Mouse (Mus musculus) stomach, embryonic 16.5 days (tissue): ENCODE measurements around the gene Pde1a. TPM values are rescaled to one million over a fixed set of nuclear protein-coding genes. Genes with fewer than 3 reads are reported as not detected.

Experiments
- ATAC-seq: fragments of 200-750 bp; cut with Nextera tagmentation; 2 replicates; pipeline ENCODE4 v1.8.0; 2017; ENCODE audit warnings: moderate number of reproducible peaks, moderate TSS enrichment; ENCODE audit not compliant: insufficient read depth, low FRiP score
- H3K27ac ChIP-seq: fragments of 300-500 bp; sonication (generic); 2 replicates; pipeline ENCODE4 v1.5.1; 2014; ENCODE audit warnings: low read length
- H3K27me3 ChIP-seq: fragments of 300-500 bp; sonication (generic); 2 replicates; pipeline ENCODE4 v1.6.1; 2014; ENCODE audit warnings: low read length, control low read depth, mixed read lengths; ENCODE audit not compliant: control insufficient read depth, insufficient read depth
- H3K36me3 ChIP-seq: fragments of 300-500 bp; sonication (generic); 2 replicates; pipeline ENCODE4 v1.6.1; 2014; ENCODE audit warnings: low read length; ENCODE audit not compliant: control insufficient read depth, insufficient read depth
- H3K4me1 ChIP-seq: fragments of 300-500 bp; sonication (generic); 2 replicates; pipeline ENCODE4 v1.6.1; 2014; ENCODE audit warnings: low read length, control low read depth, mixed read lengths; ENCODE audit not compliant: control insufficient read depth, insufficient read depth
- H3K4me2 ChIP-seq: fragments of 300-500 bp; sonication (generic); 2 replicates; pipeline ENCODE4 v1.6.1; 2014; ENCODE audit warnings: low read depth, low read length, mixed read lengths
- H3K4me3 ChIP-seq: fragments of 300-500 bp; sonication (generic); replicated peaks from 2 replicates; pipeline ENCODE4 v1.5.1; 2014; ENCODE audit warnings: mild to moderate bottlenecking, low read length
- H3K9ac ChIP-seq: fragments of 300-500 bp; sonication (generic); 2 replicates; pipeline ENCODE4 v1.6.1; 2014; ENCODE audit warnings: low read length
- H3K9me3 ChIP-seq: fragments of 300-500 bp; sonication (generic); replicated peaks from 2 replicates; pipeline ENCODE4 v1.6.1; 2016; ENCODE audit warnings: low read length, control low read depth; ENCODE audit not compliant: control insufficient read depth
- WGBS: fragments of 180-500 bp; shearing (Covaris S2); extraction: QIAGEN DNeasy Blood & Tissue Kit; methylation state at CpG from one replicate; pipeline ENCODE4 v1.1.7; 2014; 5-methylcytosine and 5-hydroxymethylcytosine counted together
- polyA plus RNA-seq: library from polyadenylated mRNA; unstranded; fragments of >200 nt; fragmentation: Nextera tagmentation; extraction: Ambion mirVana; gene quantifications from 2 replicates; pipeline ENCODE4 v1.2.1, GENCODE M21; 2015

Gene Pde1a
- polyA plus RNA-seq, 1 experiment from 2014 or later, result 37.7 TPM

- Histone ChIP-seq H3K4me3 (no peak overlapping the region), H3K27me3 (no peaks in the 10 kb centered on the region), H3K4me2 (no peak overlapping the region), H3K4me1 (no peaks in the 10 kb centered on the region), H3K9ac (no peak overlapping the region), H3K9me3 (no peaks in the 10 kb centered on the region), H3K36me3 (no peaks in the 10 kb centered on the region), H3K27ac (no peak overlapping the region)
- WGBS, result 48% methylated on average over 3 of the region's 3 CpGs
- ATAC-seq, result no peak
Observed at GRCm38 (mm10) chr2:80069745-80070144, 59.5 kb downstream of the Pde1a start.

DNA sequence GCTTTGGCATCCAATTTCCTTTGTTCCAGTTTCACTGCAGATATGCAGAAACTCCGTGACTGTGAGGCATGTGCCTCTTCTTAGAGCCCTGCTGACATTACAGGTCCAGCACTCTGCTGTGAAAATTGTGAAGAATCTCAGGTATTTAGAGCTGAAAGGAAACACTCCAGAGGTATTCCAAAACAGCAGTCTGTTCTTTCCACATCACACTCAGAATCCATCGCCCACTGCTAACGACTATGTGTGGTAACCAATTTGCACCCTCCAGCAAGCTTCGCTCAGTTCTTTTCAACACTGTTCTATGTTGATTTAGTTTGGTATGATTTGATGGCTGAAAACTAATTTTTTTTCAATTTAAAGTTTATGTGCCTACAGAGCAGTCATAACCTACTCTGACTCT lies 62.8 kb downstream of the Pde1a start:
- H3K4me1 ChIP-seq, result no peaks in the 10 kb centered on the region
- H3K4me3 ChIP-seq, result no peak overlapping the region
- 71% methylated on average over 4 of the region's 4 CpGs for WGBS
- H3K36me3 ChIP-seq, result no peaks in the 10 kb centered on the region
- no peak overlapping the region for H3K4me2 ChIP-seq
- H3K9ac ChIP-seq, result no peak overlapping the region
- no peaks in the 10 kb centered on the region for H3K9me3 ChIP-seq
- no peak overlapping the region for H3K27ac ChIP-seq
- no peak for ATAC-seq
- H3K27me3 ChIP-seq, result no peaks in the 10 kb centered on the region

DNA sequence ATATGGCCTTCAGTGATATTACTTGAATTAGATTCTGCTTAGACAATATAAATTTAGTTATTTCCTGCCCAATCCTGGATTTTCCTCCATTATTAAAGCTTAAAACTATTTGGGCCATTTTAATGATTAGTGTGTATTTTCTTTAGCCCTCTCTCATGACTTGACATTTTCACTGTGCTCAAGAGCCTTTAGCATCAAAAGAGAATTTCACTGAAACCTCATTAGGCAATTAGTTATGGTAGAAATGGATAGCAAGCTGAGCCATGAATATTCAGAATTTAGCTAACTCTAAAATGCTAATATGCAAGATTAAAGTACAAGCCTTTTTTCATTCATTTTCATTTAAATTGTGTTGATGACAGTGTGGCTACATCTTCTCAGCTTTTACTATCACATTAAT lies 73.2 kb downstream of the Pde1a start:
- Histone ChIP-seq H3K4me3 (no peak overlapping the region), H3K9me3 (no peaks in the 10 kb centered on the region), H3K4me2 (no peak overlapping the region), H3K27me3 (no peaks in the 10 kb centered on the region), H3K27ac (no peak overlapping the region), H3K4me1 (no peaks in the 10 kb centered on the region), H3K36me3 (no peaks in the 10 kb centered on the region), H3K9ac (no peak overlapping the region)
- ATAC-seq, result no peak

DNA sequence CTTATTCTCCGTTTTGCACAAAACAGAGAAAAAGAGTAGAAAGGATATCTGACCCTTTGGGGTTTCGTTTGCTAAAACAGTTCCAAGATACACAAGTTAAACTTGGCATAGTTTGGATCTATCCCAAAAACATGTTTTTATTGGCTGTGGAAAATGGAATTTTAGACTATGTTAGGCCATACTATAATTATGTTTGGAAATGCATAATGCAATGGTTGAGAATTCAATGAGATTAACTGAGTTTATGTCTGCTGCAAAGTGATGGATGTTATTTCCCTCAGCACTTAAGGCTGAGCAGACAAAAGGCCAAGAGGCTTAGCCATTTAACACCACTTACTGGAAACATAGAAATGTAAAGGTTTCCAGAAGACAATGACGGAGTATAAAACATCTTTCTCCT lies 75.2 kb downstream of the Pde1a start:
- 38% methylated on average over 3 of the region's 3 CpGs for WGBS
- ATAC-seq, result peak; percentile 80

GRCm38 (mm10) chr2:80046751-80047513 lies 82.3 kb downstream of the Pde1a start:
- H3K36me3 ChIP-seq, result no peaks in the 10 kb centered on the region
- H3K9ac ChIP-seq, result no peak overlapping the region
- H3K27ac ChIP-seq, result no peak overlapping the region
- no peaks in the 10 kb centered on the region for H3K4me1 ChIP-seq
- H3K27me3 ChIP-seq, result no peaks in the 10 kb centered on the region
- H3K4me3 ChIP-seq, result no peak overlapping the region
- WGBS, result 77% methylated on average over 4 of the region's 4 CpGs
- no peak overlapping the region for H3K4me2 ChIP-seq
- no peaks in the 10 kb centered on the region for H3K9me3 ChIP-seq
- no peak for ATAC-seq

More for the DNA sequence above, 75.2 kb downstream of the Pde1a start:
- H3K4me2 ChIP-seq, result no peak overlapping the region
- H3K27ac ChIP-seq, result no peak overlapping the region
- H3K36me3 ChIP-seq, result no peaks in the 10 kb centered on the region
- no peaks in the 10 kb centered on the region for H3K4me1 ChIP-seq
- H3K9me3 ChIP-seq, result no peaks in the 10 kb centered on the region
- no peak overlapping the region for H3K4me3 ChIP-seq
- H3K9ac ChIP-seq, result no peak overlapping the region
- H3K27me3 ChIP-seq, result no peaks in the 10 kb centered on the region

- peak overlapping the region; percentile 68 for H3K9ac ChIP-seq
- no peaks in the 10 kb centered on the region for H3K9me3 ChIP-seq
- H3K27me3 ChIP-seq, result no peaks in the 10 kb centered on the region
- no peaks in the 10 kb centered on the region for H3K36me3 ChIP-seq
- peak; percentile 92 for ATAC-seq
- peak overlapping the region; percentile 52 for H3K4me2 ChIP-seq
- 24% methylated on average over 10 of the region's 10 CpGs for WGBS
- no peaks in the 10 kb centered on the region for H3K4me1 ChIP-seq
- H3K27ac ChIP-seq, result peak overlapping the region; percentile 84
- H3K4me3 ChIP-seq, result peak overlapping the region; percentile 49
Observed at GRCm38 (mm10) chr2:80038642-80039445, 90.4 kb downstream of the Pde1a start.

DNA sequence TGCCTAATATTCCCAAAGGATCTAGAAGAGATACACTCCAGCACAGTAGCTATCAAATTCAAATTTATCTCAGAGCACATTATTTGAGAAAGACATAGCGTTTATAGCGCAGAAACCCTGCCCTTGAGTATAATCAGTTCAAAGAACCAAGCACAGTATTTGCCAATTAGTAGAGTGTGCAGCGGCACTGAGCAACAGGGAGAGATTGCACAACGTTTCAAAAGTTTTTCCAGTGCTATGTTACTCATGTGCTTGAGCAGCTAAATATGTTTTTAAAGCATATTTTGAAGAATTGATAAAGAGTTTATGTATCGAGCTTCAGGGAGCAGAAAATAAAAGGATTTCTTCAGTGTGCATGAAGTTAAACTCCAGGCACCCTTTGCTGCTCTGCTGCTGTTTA lies 91.3 kb downstream of the Pde1a start:
- Histone ChIP-seq H3K4me1 (no peaks in the 10 kb centered on the region), H3K36me3 (no peaks in the 10 kb centered on the region), H3K9me3 (no peaks in the 10 kb centered on the region), H3K4me2 (peak overlapping the region; percentile 52), H3K27ac (peak overlapping the region; percentile 84), H3K4me3 (peak overlapping the region; percentile 49), H3K27me3 (no peaks in the 10 kb centered on the region), H3K9ac (peak overlapping the region; percentile 68)
- no peak for ATAC-seq
- 30% methylated on average over 5 of the region's 5 CpGs for whole genome bisulfite sequencing

DNA sequence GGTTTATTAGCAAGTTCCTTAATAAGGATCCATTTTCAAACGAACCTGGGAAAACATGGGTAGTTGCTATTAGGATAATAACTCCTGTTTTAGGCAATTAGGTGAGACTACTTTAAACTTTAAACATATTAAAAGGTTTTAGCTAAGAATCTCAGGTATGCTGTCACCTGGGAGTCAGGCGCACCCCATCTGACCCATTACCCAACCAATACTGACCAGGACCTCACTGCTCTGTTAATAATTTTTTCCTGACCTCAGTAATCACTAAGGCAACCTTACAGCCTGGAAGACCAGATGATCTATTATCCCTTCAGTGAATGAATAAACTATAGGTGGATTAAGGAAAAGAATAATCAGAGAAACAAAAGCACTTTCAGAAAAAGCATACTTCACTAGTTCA lies 100.2 kb downstream of the Pde1a start:
- Histone ChIP-seq H3K4me2 (no peak overlapping the region), H3K4me3 (no peak overlapping the region), H3K27me3 (no peaks in the 10 kb centered on the region), H3K9me3 (no peaks in the 10 kb centered on the region), H3K4me1 (no peaks in the 10 kb centered on the region), H3K9ac (no peak overlapping the region), H3K36me3 (no peaks in the 10 kb centered on the region), H3K27ac (no peak overlapping the region)
- WGBS, result 66% methylated on average over 2 of the region's 2 CpGs
- no peak for ATAC-seq

GRCm38 (mm10) chr2:80026053-80026452 lies 103.2 kb downstream of the Pde1a start:
- Histone ChIP-seq H3K36me3 (no peaks in the 10 kb centered on the region), H3K27ac (no peak overlapping the region), H3K4me2 (no peak overlapping the region), H3K9ac (no peak overlapping the region), H3K27me3 (no peaks in the 10 kb centered on the region), H3K4me1 (no peaks in the 10 kb centered on the region), H3K4me3 (no peak overlapping the region), H3K9me3 (no peaks in the 10 kb centered on the region)
- WGBS, result 91% methylated on average over 1 of the region's 1 CpGs
- no peak for ATAC-seq
